9 mouse cellular contexts compared by ENCODE assay signal in genomic region chr5:117094431-117094830, GRCm38 (mm10). TPM values are rescaled to one million over a fixed set of nuclear protein-coding genes. Genes with fewer than 3 reads are reported as not detected.
DNase-seq lines count a peak whose midpoint lies in the region; ATAC-seq and TF ChIP-seq lines count a peak whose summit lies in the region.
"Had no signal": no experiment of that assay in that cellular context is flagged by ENCODE, and none has a peak within 500 bp of the region (broad histone marks: within the 10 kb centered on the region; RNA-seq: fewer than 3 reads in every experiment).

No protein-coding gene starts in this region.

- no peak overlapping the region for H3K27ac ChIP-seq in embryonic facial prominence, embryonic 11.5 days (replicated peaks; ENCODE audit: low read depth, low read length)
- no peak overlapping the region for H3K27ac ChIP-seq in olfactory bulb, adult 2 months (ENCODE audit: insufficient read depth, low read depth, low read length)
- H3K27ac ChIP-seq: limb, embryonic 13.5 days had no signal

- no peak overlapping the region for H3K4me3 ChIP-seq in embryonic facial prominence, embryonic 11.5 days (ENCODE audit: low read depth, low read length)
- H3K4me3 ChIP-seq in olfactory bulb, adult 2 months (ENCODE audit: insufficient read depth, low read depth, low read length), result no peak overlapping the region
- H3K4me3 ChIP-seq: limb, embryonic 13.5 days had no signal

- no peaks in the 10 kb centered on the region for H3K9me3 ChIP-seq in embryonic facial prominence, embryonic 11.5 days (replicated peaks; ENCODE audit: control insufficient read depth, low read length)
- H3K9me3 ChIP-seq: limb, embryonic 13.5 days had no signal

- no peaks in the 10 kb centered on the region for H3K27me3 ChIP-seq in embryonic facial prominence, embryonic 11.5 days (ENCODE audit: control insufficient read depth, insufficient read depth, low read length)

- H3K4me2 ChIP-seq in embryonic facial prominence, embryonic 11.5 days (ENCODE audit: low read depth, low read length), result no peak overlapping the region
- H3K4me2 ChIP-seq: limb, embryonic 13.5 days had no signal

- peaks cover 8% of the 10 kb centered on the region for H3K36me3 ChIP-seq in embryonic facial prominence, embryonic 11.5 days (replicated peaks; ENCODE audit: control insufficient read depth, insufficient read depth, low read depth, low read length)

- H3K4me1 ChIP-seq in embryonic facial prominence, embryonic 11.5 days (ENCODE audit: control insufficient read depth, insufficient read depth, low read length), result no peaks in the 10 kb centered on the region
- H3K4me1 ChIP-seq in olfactory bulb, adult 2 months (ENCODE audit: control insufficient read depth, insufficient read depth, low read length), result no peaks in the 10 kb centered on the region; the same call in 1 of the 2 replicates

- intact Hi-C loops in gastrocnemius, postnatal 36 days (cut with DNase I), result no loop called here

- TF ChIP-seq CTCF in olfactory bulb, adult 2 months (IDR thresholded peaks at IDR 0.05; ENCODE audit: insufficient read depth, low read depth, low read length), result peak; percentile 58

- peak; percentile 32 for DNase-seq in gastrocnemius, adult 18-20 months (ENCODE audit: low spot score)
- no peak for DNase-seq in gastrocnemius, postnatal 36 days
- DNase-seq in urinary bladder, postnatal 14 days (ENCODE audit: low spot score), result peak; percentile 44
- DNase-seq in urinary bladder, adult 2 months (ENCODE audit: low spot score), result no peak
- DNase-seq in embryonic facial prominence, embryonic 11.5 days (ENCODE audit: low spot score), result peak; percentile 23
- DNase-seq in kidney, adult 9 months, result peak; percentile 68

- ATAC-seq in embryonic facial prominence, embryonic 11.5 days (replicated peaks; ENCODE audit: insufficient number of reproducible peaks, low FRiP score, low TSS enrichment, low read depth), result no peak
- no peak for ATAC-seq in monocyte, adult 5-6 weeks (replicated peaks; ENCODE audit: insufficient number of reproducible peaks, low FRiP score, low TSS enrichment, poor library complexity, severe bottlenecking)

- whole genome bisulfite sequencing in embryonic facial prominence, embryonic 11.5 days, result 46% methylated on average over 7 of the region's 7 CpGs
- 36% methylated on average over 7 of the region's 7 CpGs for WGBS in olfactory bulb, adult 2 months

- TF ChIP-seq POLR2A in olfactory bulb, adult 2 months (IDR thresholded peaks at IDR 0.05; ENCODE audit: insufficient read depth, low read depth, low read length), result no peak

- no peak overlapping the region for H3K9ac ChIP-seq in embryonic facial prominence, embryonic 11.5 days (replicated peaks; ENCODE audit: low read length)
- H3K9ac ChIP-seq: limb, embryonic 13.5 days had no signal

RNA-seq across cellular contexts. Expression of gene Suds3, which starts 21.5 kb away (rescaled TPM):
- total RNA-seq in gastrocnemius, adult 18-20 months (2021), result 10 to 100 TPM; 89.2 to 94.8 TPM
- 10 to 100 TPM; 70.7 to 72.4 TPM for total RNA-seq in gastrocnemius, postnatal 36 days (2021)
- 69.9 and 73.2 TPM in 2 replicates for polyA plus RNA-seq in urinary bladder, adult 2 months (2012; rRNA removed)
- polyA plus RNA-seq in embryonic facial prominence, embryonic 11.5 days (2014; fragmentation: Nextera tagmentation; extraction: Ambion mirVana), result 52.2 and 56.2 TPM in 2 replicates
- polyA plus RNA-seq in olfactory bulb, adult 2 months (2012; ENCODE audit: insufficient read depth, insufficient read length, low replicate concordance, missing spikeins), result 131 TPM in 1 of 2 replicates, not detected in the other
- 88.9 to 99.4 TPM (median 95.5 TPM) in 3 replicates for total RNA-seq in monocyte, adult 5-6 weeks (2017)

RNA-seq across cellular contexts. Expression of gene Taok3, which starts 25.5 kb away (rescaled TPM):
- total RNA-seq in gastrocnemius, adult 18-20 months (2021), result 1 to 10 TPM; 5.0 to 5.4 TPM
- total RNA-seq in gastrocnemius, postnatal 36 days (2021), result 1 to 10 TPM; 3.9 to 4.3 TPM
- 18.1 and 21.7 TPM in 2 replicates for polyA plus RNA-seq in urinary bladder, adult 2 months (2012; rRNA removed)
- polyA plus RNA-seq in embryonic facial prominence, embryonic 11.5 days (2014; fragmentation: Nextera tagmentation; extraction: Ambion mirVana), result 11.6 and 12.0 TPM in 2 replicates
- 107 TPM in 1 of 2 replicates, not detected in the other for polyA plus RNA-seq in olfactory bulb, adult 2 months (2012; ENCODE audit: insufficient read depth, insufficient read length, low replicate concordance, missing spikeins)
- total RNA-seq in monocyte, adult 5-6 weeks (2017), result 81.6 to 108 TPM (median 90.0 TPM) in 3 replicates

Comparison
In these comparisons a context has a peak if more than half of its experiments do, and no peak if none do; other contexts are left out.
1. DNase-seq: peak in gastrocnemius, adult 18-20 months (single experiment), urinary bladder, postnatal 14 days (single experiment), embryonic facial prominence, embryonic 11.5 days (single experiment) and kidney, adult 9 months (single experiment); none in gastrocnemius, postnatal 36 days (0 of 2) and urinary bladder, adult 2 months (single experiment).
2. RNA of gene Taok3, which starts 25.5 kb away (total RNA-seq): 81.6 to 108 TPM in monocyte, adult 5-6 weeks; 5.0 to 5.4 TPM in gastrocnemius, adult 18-20 months and 3.9 to 4.3 TPM in gastrocnemius, postnatal 36 days; every median in the first group is over 10 times any median in the second.